Mouse (Mus musculus) NIH3T3 (cell line): ENCODE measurements at regions not wholly inside any gene's neighbourhood (a gene's known extent, or its start where the extent isn't known, plus 50 kb on each side); places are given as distances from the start of the nearest gene placed in this dataset.
A peak's percentile ranks its signal among the peaks of the same experiment; 100 is the strongest.

Experiments used
- DNase-seq: peaks from one replicate; pipeline ENCODE4 v3.0.0-alpha.2; 2012; ENCODE audit warnings: low read depth

GRCm38 (mm10) chr10:17428315-17428714 is 294.7 kb upstream of the Cited2 start:
- no peak for DNase-seq

- DNase-seq, result no peak
Observed at GRCm38 (mm10) chr10:17431068-17431467, 291.9 kb upstream of the Cited2 start.

GRCm38 (mm10) chr10:17434098-17434497 is 288.9 kb upstream of the Cited2 start:
- DNase-seq, result no peak

- peak; percentile 34 for DNase-seq
Observed at GRCm38 (mm10) chr10:17450240-17450639, 272.8 kb upstream of the Cited2 start.

GRCm38 (mm10) chr10:17470880-17471279 is 252.1 kb upstream of the Cited2 start:
- no peak for DNase-seq

- no peak for DNase-seq
Observed at GRCm38 (mm10) chr10:17472536-17472935, 250.5 kb upstream of the Cited2 start.

- no peak for DNase-seq
Observed at GRCm38 (mm10) chr10:17475976-17476375, 247.0 kb upstream of the Cited2 start.

GRCm38 (mm10) chr10:17476720-17477119 is 246.3 kb upstream of the Cited2 start:
- DNase-seq, result peak; percentile 62

GRCm38 (mm10) chr10:17478761-17479632 is 244.0 kb upstream of the Cited2 start:
- DNase-seq, result no peak

- peak; percentile 72 for DNase-seq
Observed at GRCm38 (mm10) chr10:17482751-17483150, 240.3 kb upstream of the Cited2 start.

- DNase-seq, result no peak
Observed at GRCm38 (mm10) chr10:17485049-17485449, 238.0 kb upstream of the Cited2 start.

- DNase-seq, result no peak
Observed at GRCm38 (mm10) chr10:17485515-17485914, 237.5 kb upstream of the Cited2 start.

GRCm38 (mm10) chr10:17486011-17486410 is 237.0 kb upstream of the Cited2 start:
- DNase-seq, result no peak

GRCm38 (mm10) chr10:17487460-17487859 is 235.6 kb upstream of the Cited2 start:
- DNase-seq, result no peak

GRCm38 (mm10) chr10:17491611-17492305 is 231.3 kb upstream of the Cited2 start:
- DNase-seq, result no peak

GRCm38 (mm10) chr10:17493137-17493536 is 229.9 kb upstream of the Cited2 start:
- DNase-seq, result no peak

GRCm38 (mm10) chr10:17496831-17497230 is 226.2 kb upstream of the Cited2 start:
- DNase-seq, result no peak

GRCm38 (mm10) chr10:17510626-17511193 is 212.3 kb upstream of the Cited2 start:
- no peak for DNase-seq

GRCm38 (mm10) chr10:17511779-17512335 is 211.2 kb upstream of the Cited2 start:
- DNase-seq, result no peak

- DNase-seq, result no peak
Observed at GRCm38 (mm10) chr10:17512487-17512886, 210.5 kb upstream of the Cited2 start.

- DNase-seq, result no peak
Observed at GRCm38 (mm10) chr10:17513756-17514155, 209.3 kb upstream of the Cited2 start.

- no peak for DNase-seq
Observed at GRCm38 (mm10) chr10:17516068-17516467, 206.9 kb upstream of the Cited2 start.
